Mouse (Mus musculus): ENCODE data around the gene Dennd4b. TPM values are rescaled to one million over a fixed set of nuclear protein-coding genes. Genes with fewer than 3 reads are reported as not detected.

Gene Dennd4b
- total and polyA plus RNA-seq, 2 experiments: 2.2 to 9.2 TPM

GRCm38 (mm10) chr3:90241669-90242358 is 23.2 kb upstream of the Dennd4b start:
- no peak overlapping the region for H3K27ac ChIP-seq (replicated peaks; ENCODE audit: insufficient read depth, low read depth, low read length)
- H3K9ac ChIP-seq (ENCODE audit: low read depth, low read length): no peak overlapping the region
- WGBS: 89% methylated on average over 10 of the region's 10 CpGs
- DNase-seq (ENCODE audit: extremely low read depth, low read depth, low spot score): no peak
- H3K27me3 ChIP-seq (ENCODE audit: control insufficient read depth, insufficient read depth, low read length): no peaks in the 10 kb centered on the region
- no peak overlapping the region for H3K4me3 ChIP-seq (ENCODE audit: insufficient read depth, low read depth, low read length)
- H3K36me3 ChIP-seq (ENCODE audit: control insufficient read depth, insufficient read depth, low read length): no peaks in the 10 kb centered on the region
- H3K79me2 ChIP-seq (ENCODE audit: control insufficient read depth, insufficient read depth, low read length): no peaks in the 10 kb centered on the region
- TF ChIP-seq CTCF (IDR thresholded peaks at IDR 0.05; ENCODE audit: low read depth, low read length) (no peak), POLR2A (IDR thresholded peaks at IDR 0.05; ENCODE audit: extremely low read depth, insufficient read depth, low read length) (no peak)
- H3K4me1 ChIP-seq (ENCODE audit: control insufficient read depth, insufficient read depth, low read length): peaks cover 3% of the 10 kb centered on the region; the same call in 1 of the 2 replicates

- no peak for DNase-seq (ENCODE audit: extremely low read depth, low read depth, low spot score)
- Histone ChIP-seq H3K36me3 (ENCODE audit: control insufficient read depth, insufficient read depth, low read length) (no peaks in the 10 kb centered on the region), H3K9ac (ENCODE audit: low read depth, low read length) (no peak within 1 kb of the TSS), H3K27ac (replicated peaks; ENCODE audit: insufficient read depth, low read depth, low read length) (no peak within 1 kb of the TSS), H3K4me1 (ENCODE audit: control insufficient read depth, insufficient read depth, low read length) (peaks cover 5% of the 10 kb centered on the region; the same call in 1 of the 2 replicates), H3K4me3 (ENCODE audit: insufficient read depth, low read depth, low read length) (peak within 1 kb of the TSS; percentile 3; the same call in 1 of the 2 replicates), H3K27me3 (ENCODE audit: control insufficient read depth, insufficient read depth, low read length) (no peaks in the 10 kb centered on the region), H3K79me2 (ENCODE audit: control insufficient read depth, insufficient read depth, low read length) (no peaks in the 10 kb centered on the region; the same call in 1 of the 2 replicates)
- TF ChIP-seq POLR2A (IDR thresholded peaks at IDR 0.05; ENCODE audit: extremely low read depth, insufficient read depth, low read length) (no peak), CTCF (IDR thresholded peaks at IDR 0.05; ENCODE audit: low read depth, low read length) (no peak)
- 46% methylated on average over 19 of the region's 19 CpGs for WGBS
Observed at GRCm38 (mm10) chr3:90242984-90243775, 21.8 kb upstream of the Dennd4b start, which contains the start of gene Creb3l4. TSS of gene Creb3l4 (minus strand) at chr3:90243512.

DNA sequence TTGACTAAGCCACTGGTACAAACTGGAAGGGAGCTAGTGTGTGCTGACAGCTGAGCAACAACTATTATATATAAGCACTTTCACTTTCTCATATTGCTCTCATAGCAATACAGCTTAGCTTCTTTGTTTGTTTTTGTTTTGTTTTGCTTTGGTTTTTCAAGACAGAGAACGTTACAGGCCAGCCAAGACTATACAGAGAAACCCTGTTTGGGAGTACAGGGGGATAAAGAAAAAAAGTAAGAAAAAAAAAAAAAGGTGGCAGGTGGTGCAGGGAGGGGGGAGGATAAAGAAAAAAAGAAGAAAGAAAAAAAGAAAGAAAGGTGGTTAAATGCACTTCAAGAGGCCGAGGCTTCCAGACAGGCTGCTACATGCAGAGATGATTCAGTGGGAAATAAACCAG is 19.6 kb upstream of the Dennd4b start:
- no peak overlapping the region for H3K27ac ChIP-seq (replicated peaks; ENCODE audit: insufficient read depth, low read depth, low read length)
- WGBS: 60% methylated on average over 2 of the region's 2 CpGs
- H3K4me1 ChIP-seq (ENCODE audit: control insufficient read depth, insufficient read depth, low read length): peaks cover 2% of the 10 kb centered on the region; the same call in 1 of the 2 replicates
- H3K4me3 ChIP-seq (ENCODE audit: insufficient read depth, low read depth, low read length): no peak overlapping the region
- H3K36me3 ChIP-seq (ENCODE audit: control insufficient read depth, insufficient read depth, low read length): 0 out of 2 replicates have a peak, but pooled peaks cover 3% of the 10 kb centered on the region
- H3K79me2 ChIP-seq (ENCODE audit: control insufficient read depth, insufficient read depth, low read length): peaks cover 6% of the 10 kb centered on the region; the same call in 1 of the 2 replicates
- H3K27me3 ChIP-seq (ENCODE audit: control insufficient read depth, insufficient read depth, low read length): no peaks in the 10 kb centered on the region
- DNase-seq (ENCODE audit: extremely low read depth, low read depth, low spot score): no peak
- no peak overlapping the region for H3K9ac ChIP-seq (ENCODE audit: low read depth, low read length)
- TF ChIP-seq POLR2A (IDR thresholded peaks at IDR 0.05; ENCODE audit: extremely low read depth, insufficient read depth, low read length) (no peak), CTCF (IDR thresholded peaks at IDR 0.05; ENCODE audit: low read depth, low read length) (no peak)

GRCm38 (mm10) chr3:90247630-90247959 is 17.4 kb upstream of the Dennd4b start:
- WGBS: 0% methylated on average over 3 of the region's 3 CpGs
- H3K9ac ChIP-seq (ENCODE audit: low read depth, low read length): peak overlapping the region; percentile 71

GRCm38 (mm10) chr3:90247960-90248745 is 16.8 kb upstream of the Dennd4b start, which contains the start of gene Slc39a1:
TSS of gene Slc39a1 (plus strand) at chr3:90248172.
- peak; percentile 86 for DNase-seq (ENCODE audit: extremely low read depth, low read depth, low spot score)
- H3K36me3 ChIP-seq (ENCODE audit: control insufficient read depth, insufficient read depth, low read length): peaks cover 9% of the 10 kb centered on the region; the same call in 1 of the 2 replicates
- WGBS: 1% methylated on average over 44 of the region's 44 CpGs
- peaks cover 6% of the 10 kb centered on the region; the same call in 1 of the 2 replicates for H3K79me2 ChIP-seq (ENCODE audit: control insufficient read depth, insufficient read depth, low read length)
- H3K4me1 ChIP-seq (ENCODE audit: control insufficient read depth, insufficient read depth, low read length): peaks cover 2% of the 10 kb centered on the region; the same call in 1 of the 2 replicates
- H3K4me3 ChIP-seq (ENCODE audit: insufficient read depth, low read depth, low read length): peak within 1 kb of the TSS; percentile 72
- TF ChIP-seq CTCF (IDR thresholded peaks at IDR 0.05; ENCODE audit: low read depth, low read length) (no peak), POLR2A (IDR thresholded peaks at IDR 0.05; ENCODE audit: extremely low read depth, insufficient read depth, low read length) (peak; percentile 76)
- H3K27me3 ChIP-seq (ENCODE audit: control insufficient read depth, insufficient read depth, low read length): no peaks in the 10 kb centered on the region
- H3K27ac ChIP-seq (replicated peaks; ENCODE audit: insufficient read depth, low read depth, low read length): peak within 1 kb of the TSS; percentile 93
- peak within 1 kb of the TSS; percentile 79 for H3K9ac ChIP-seq (ENCODE audit: low read depth, low read length)

More at GRCm38 (mm10) chr3:90247630-90247959, 17.4 kb upstream of the Dennd4b start:
- H3K36me3 ChIP-seq (ENCODE audit: control insufficient read depth, insufficient read depth, low read length): peaks cover 9% of the 10 kb centered on the region; the same call in 1 of the 2 replicates
- peak overlapping the region; percentile 50 for H3K4me3 ChIP-seq (ENCODE audit: insufficient read depth, low read depth, low read length)
- no peaks in the 10 kb centered on the region for H3K27me3 ChIP-seq (ENCODE audit: control insufficient read depth, insufficient read depth, low read length)
- H3K4me1 ChIP-seq (ENCODE audit: control insufficient read depth, insufficient read depth, low read length): peaks cover 2% of the 10 kb centered on the region; the same call in 1 of the 2 replicates
- H3K27ac ChIP-seq (replicated peaks; ENCODE audit: insufficient read depth, low read depth, low read length): peak overlapping the region; percentile 93
- peaks cover 6% of the 10 kb centered on the region; the same call in 1 of the 2 replicates for H3K79me2 ChIP-seq (ENCODE audit: control insufficient read depth, insufficient read depth, low read length)
- DNase-seq (ENCODE audit: extremely low read depth, low read depth, low spot score): peak; percentile 70
- TF ChIP-seq POLR2A (IDR thresholded peaks at IDR 0.05; ENCODE audit: extremely low read depth, insufficient read depth, low read length): no peak
- TF ChIP-seq CTCF (IDR thresholded peaks at IDR 0.05; ENCODE audit: low read depth, low read length): no peak
